Comparison of ENCODE assay signal across 7 mouse cellular contexts in the genomic region with DNA sequence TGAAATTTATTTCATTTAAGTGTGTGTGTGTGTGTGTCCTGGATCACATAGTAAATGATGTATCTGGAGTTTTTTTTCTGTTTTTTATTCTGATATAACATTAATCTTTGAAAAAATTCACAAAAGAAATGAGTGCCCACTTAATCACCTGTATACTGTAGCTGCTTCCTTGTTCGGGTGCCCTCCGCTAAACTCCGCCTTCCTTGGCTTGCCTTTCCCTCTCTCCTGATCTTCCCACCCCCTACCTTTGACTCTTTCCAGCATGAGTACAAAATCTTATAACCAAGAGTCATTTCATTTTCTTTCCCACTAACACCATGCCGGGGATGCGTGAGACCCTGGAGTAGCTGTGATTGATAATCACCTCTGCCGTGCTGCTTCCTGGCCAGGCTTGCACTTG. TPM values are rescaled to one million over a fixed set of nuclear protein-coding genes. Genes with fewer than 3 reads are reported as not detected.
DNase-seq lines count a peak whose midpoint lies in the region; ATAC-seq and TF ChIP-seq lines count a peak whose summit lies in the region.

No protein-coding gene starts in this region.

- no peak overlapping the region for H3K4me2 ChIP-seq in forebrain, embryonic 14.5 days (ENCODE audit: low read length)
- no peak overlapping the region for H3K4me2 ChIP-seq in intestine, embryonic 15.5 days (replicated peaks)
- peak overlapping the region; percentile 71 for H3K4me2 ChIP-seq in myocyte (ENCODE audit: low read depth)

- H3K27me3 ChIP-seq in forebrain, embryonic 14.5 days (replicated peaks; ENCODE audit: control insufficient read depth, insufficient read depth, low read length) = no peaks in the 10 kb centered on the region
- H3K27me3 ChIP-seq in intestine, embryonic 15.5 days (replicated peaks) = no peaks in the 10 kb centered on the region
- peaks cover 5% of the 10 kb centered on the region for H3K27me3 ChIP-seq in myocyte (ENCODE audit: control insufficient read depth, insufficient read depth, insufficient read length)

- H3ac ChIP-seq in myocyte (ENCODE audit: control insufficient read depth, insufficient read length) = no peak overlapping the region

- peak; percentile 11; the same call in 1 of the 2 replicates for ATAC-seq in forebrain, embryonic 14.5 days
- peak; percentile 71 for ATAC-seq in intestine, embryonic 15.5 days

- H3K9ac ChIP-seq in forebrain, embryonic 14.5 days (ENCODE audit: low read length) = no peak overlapping the region
- H3K9ac ChIP-seq in intestine, embryonic 15.5 days = no peak overlapping the region

- no peaks in the 10 kb centered on the region for H3K36me3 ChIP-seq in forebrain, embryonic 14.5 days (ENCODE audit: control insufficient read depth, insufficient read depth, low read length)
- H3K36me3 ChIP-seq in intestine, embryonic 15.5 days = no peaks in the 10 kb centered on the region
- H3K36me3 ChIP-seq in myocyte (ENCODE audit: control insufficient read depth, insufficient read depth) = no peaks in the 10 kb centered on the region

- 0 out of 2 replicates have a peak overlapping the region, but pooled peaks have one; percentile 81 for H3K27ac ChIP-seq in forebrain, embryonic 14.5 days (ENCODE audit: low read depth, low read length)
- peak overlapping the region; percentile 28; the same call in 1 of the 2 replicates for H3K27ac ChIP-seq in intestine, embryonic 15.5 days

- H3K4me1 ChIP-seq in forebrain, embryonic 14.5 days (ENCODE audit: control insufficient read depth, insufficient read depth, low read length) = 0 out of 2 replicates have a peak, but pooled peaks cover 3% of the 10 kb centered on the region
- H3K4me1 ChIP-seq in intestine, embryonic 15.5 days (replicated peaks) = 0 out of 2 replicates have a peak, but pooled peaks cover 5% of the 10 kb centered on the region

- no peak for TF ChIP-seq POLR2A in myocyte (IDR thresholded peaks at IDR 0.05; ENCODE audit: insufficient read length, low read depth)

- no peaks in the 10 kb centered on the region for H3K79me2 ChIP-seq in myocyte (ENCODE audit: control insufficient read depth, insufficient read depth)

- DNase-seq in kidney, adult 18-20 months = peak; percentile 51
- DNase-seq in kidney, postnatal 4 days = no peak
- no peak for DNase-seq in forebrain, embryonic 14.5 days (ENCODE audit: low spot score)
- DNase-seq in ovary, postnatal 14 days (ENCODE audit: low spot score) = no peak
- DNase-seq in left cerebral cortex, adult 9 months (ENCODE audit: low spot score in 2 of 2) = no peak

- no peaks in the 10 kb centered on the region for H3K9me3 ChIP-seq in forebrain, embryonic 14.5 days (replicated peaks; ENCODE audit: control insufficient read depth, low read length)
- no peaks in the 10 kb centered on the region for H3K9me3 ChIP-seq in intestine, embryonic 15.5 days

- H3K4me3 ChIP-seq in forebrain, embryonic 14.5 days (ENCODE audit: low read depth, low read length) = no peak overlapping the region
- H3K4me3 ChIP-seq in intestine, embryonic 15.5 days (replicated peaks) = no peak overlapping the region
- H3K4me3 ChIP-seq in myocyte = no peak overlapping the region

- WGBS in forebrain, embryonic 14.5 days = 74% methylated on average over 6 of the region's 6 CpGs
- WGBS in intestine, embryonic 15.5 days = 52% methylated on average over 6 of the region's 6 CpGs

TF ChIP-seq in myocyte, 11 proteins besides CTCF, POLR2A, EP300 and RAD21:
- TF ChIP-seq E2F4 (IDR thresholded peaks at IDR 0.05; ENCODE audit: insufficient read depth) (no peak), MAX (IDR thresholded peaks at IDR 0.05; ENCODE audit: low read depth) (no peak), MYOG (IDR thresholded peaks at IDR 0.05; ENCODE audit: control insufficient read depth in 1 of 3, insufficient read depth in 1 of 3, insufficient read length in 2 of 3, low read depth in 2 of 3) (no peak), SRF (IDR thresholded peaks at IDR 0.05; ENCODE audit: control insufficient read depth, insufficient read length, low read depth) (no peak), USF1 (IDR thresholded peaks at IDR 0.05; ENCODE audit: low read depth) (no peak)

RNA-seq across cellular contexts. Expression of gene Gstm7, which starts 0.5 kb away (rescaled TPM):
- 92.7 and 102 TPM in 2 replicates for polyA plus RNA-seq in forebrain, embryonic 14.5 days (2014; fragmentation: Nextera tagmentation; extraction: Ambion mirVana)
- polyA plus RNA-seq in intestine, embryonic 15.5 days (2015; fragmentation: Nextera tagmentation; extraction: Ambion mirVana) = 26.1 and 32.5 TPM in 2 replicates
- 0.50 TPM for polyA plus RNA-seq in myocyte (2012; fragmentation: generic; extraction: Trizol)

RNA-seq across cellular contexts. Expression of gene Gstm6, which starts 11.4 kb away (rescaled TPM):
- polyA plus RNA-seq in forebrain, embryonic 14.5 days (2014; fragmentation: Nextera tagmentation; extraction: Ambion mirVana) = 13.1 and 13.3 TPM in 2 replicates
- 16.9 and 19.1 TPM in 2 replicates for polyA plus RNA-seq in intestine, embryonic 15.5 days (2015; fragmentation: Nextera tagmentation; extraction: Ambion mirVana)
- not detected for polyA plus RNA-seq in myocyte (2012; fragmentation: generic; extraction: Trizol)

RNA-seq across cellular contexts. Expression of gene Gstm5, which starts 36.5 kb away (rescaled TPM):
- polyA plus RNA-seq in forebrain, embryonic 14.5 days (2014; fragmentation: Nextera tagmentation; extraction: Ambion mirVana) = 195 and 244 TPM in 2 replicates
- 173 and 186 TPM in 2 replicates for polyA plus RNA-seq in intestine, embryonic 15.5 days (2015; fragmentation: Nextera tagmentation; extraction: Ambion mirVana)
- polyA plus RNA-seq in myocyte (2012; fragmentation: generic; extraction: Trizol) = 25.4 TPM

RNA-seq across cellular contexts. Expression of gene Gstm3, which starts 37.0 kb away (rescaled TPM):
- not detected in 2 replicates for polyA plus RNA-seq in forebrain, embryonic 14.5 days (2014; fragmentation: Nextera tagmentation; extraction: Ambion mirVana)
- 153 and 154 TPM in 2 replicates for polyA plus RNA-seq in intestine, embryonic 15.5 days (2015; fragmentation: Nextera tagmentation; extraction: Ambion mirVana)
- not detected for polyA plus RNA-seq in myocyte (2012; fragmentation: generic; extraction: Trizol)

RNA-seq across cellular contexts. Expression of gene Gstm2, which starts 54.1 kb away (rescaled TPM):
- polyA plus RNA-seq in forebrain, embryonic 14.5 days (2014; fragmentation: Nextera tagmentation; extraction: Ambion mirVana) = 5.5 and 6.0 TPM in 2 replicates
- 184 and 198 TPM in 2 replicates for polyA plus RNA-seq in intestine, embryonic 15.5 days (2015; fragmentation: Nextera tagmentation; extraction: Ambion mirVana)
- polyA plus RNA-seq in myocyte (2012; fragmentation: generic; extraction: Trizol) = 17.1 TPM

Comparison
In these comparisons a context has a peak if more than half of its experiments do, and no peak if none do; other contexts are left out.
1. RNA of gene Gstm7, which starts 0.5 kb away (polyA plus RNA-seq): 92.7 to 102 TPM in forebrain, embryonic 14.5 days and 26.1 to 32.5 TPM in intestine, embryonic 15.5 days; 0.50 TPM in myocyte (single experiment); every median in the first group is over 10 times any median in the second.
2. RNA of gene Gstm6, which starts 11.4 kb away (polyA plus RNA-seq): 16.9 to 19.1 TPM in intestine, embryonic 15.5 days and 13.1 to 13.3 TPM in forebrain, embryonic 14.5 days; not detected in myocyte (single experiment); every median in the first group is over 10 times any median in the second.